Mouse (Mus musculus): Measurements from ENCODE around the gene Pmepa1. TPM values are rescaled to one million over a fixed set of nuclear protein-coding genes. Genes with fewer than 3 reads are reported as not detected.

Pmepa1 gene
- polyA plus RNA-seq, 1 experiment from 2014 or later, result 5.3 TPM

DNA sequence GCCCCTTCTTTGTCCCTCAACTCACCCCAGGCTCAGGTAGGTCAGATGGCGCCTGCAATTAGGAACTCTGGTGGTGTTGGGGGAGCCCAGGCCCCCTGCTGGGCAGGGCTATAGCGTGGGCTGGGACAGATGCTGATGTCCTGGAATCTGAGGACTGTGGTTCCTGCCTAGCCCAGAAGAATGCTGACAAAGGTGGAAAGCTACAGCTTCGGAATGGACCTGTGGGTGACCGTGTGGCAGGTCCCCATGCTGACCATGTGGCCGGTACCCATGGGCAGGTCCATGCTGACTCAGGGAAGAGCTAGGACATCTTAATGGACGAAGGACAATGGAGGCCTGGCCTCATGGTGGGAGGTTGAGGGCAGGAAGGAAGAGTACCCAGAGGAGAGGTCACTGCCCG, 93.5 kb downstream of the Pmepa1 start:
- Histone ChIP-seq H3K27ac (ENCODE audit: low read depth, low read length) (no peak overlapping the region), H3K4me3 (ENCODE audit: low read depth, low read length) (no peak overlapping the region), H3K4me1 (ENCODE audit: control insufficient read depth, insufficient read depth, low read length) (no peaks in the 10 kb centered on the region), H3K27me3 (ENCODE audit: control insufficient read depth, insufficient read depth, low read length) (no peaks in the 10 kb centered on the region), H3K9ac (ENCODE audit: low read length) (no peak overlapping the region), H3K36me3 (ENCODE audit: control insufficient read depth, insufficient read depth, low read length) (no peaks in the 10 kb centered on the region), H3K9me3 (ENCODE audit: control insufficient read depth, low read length) (no peaks in the 10 kb centered on the region), H3K4me2 (ENCODE audit: low read depth) (no peak overlapping the region)
- 80% methylated on average over 7 of the region's 7 CpGs for WGBS
- ATAC-seq (ENCODE audit: insufficient read depth, low FRiP score, low TSS enrichment) (no peak), DNase-seq (ENCODE audit: low spot score) (no peak)

DNA sequence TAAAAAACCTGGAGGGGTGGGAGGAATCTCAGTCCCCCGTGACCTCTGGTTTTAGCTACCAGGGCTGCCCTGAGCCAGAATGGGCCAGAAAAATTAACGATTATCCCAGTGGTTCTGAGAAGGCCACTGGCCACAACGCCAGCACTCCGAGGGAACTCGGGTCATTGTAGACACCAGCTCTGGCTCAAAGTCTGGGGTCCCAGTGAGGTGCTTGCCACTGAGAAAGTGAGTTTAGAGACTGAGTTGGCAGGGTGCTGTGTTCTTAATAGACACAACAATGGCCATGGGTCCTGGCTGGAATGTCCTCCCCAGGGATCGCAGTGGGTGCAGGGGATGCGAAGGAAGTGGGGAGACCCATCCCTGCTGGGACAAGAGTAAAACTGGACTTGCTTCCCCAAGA, 94.4 kb downstream of the Pmepa1 start:
- no peaks in the 10 kb centered on the region for H3K4me1 ChIP-seq (ENCODE audit: control insufficient read depth, insufficient read depth, low read length)
- H3K27ac ChIP-seq (ENCODE audit: low read depth, low read length), result no peak overlapping the region
- no peak overlapping the region for H3K4me2 ChIP-seq (ENCODE audit: low read depth)
- H3K36me3 ChIP-seq (ENCODE audit: control insufficient read depth, insufficient read depth, low read length), result no peaks in the 10 kb centered on the region
- no peak for ATAC-seq (ENCODE audit: insufficient read depth, low FRiP score, low TSS enrichment)
- no peak for DNase-seq (ENCODE audit: low spot score)
- no peaks in the 10 kb centered on the region for H3K9me3 ChIP-seq (ENCODE audit: control insufficient read depth, low read length)
- H3K27me3 ChIP-seq (ENCODE audit: control insufficient read depth, insufficient read depth, low read length), result no peaks in the 10 kb centered on the region
- no peak overlapping the region for H3K9ac ChIP-seq (ENCODE audit: low read length)
- H3K4me3 ChIP-seq (ENCODE audit: low read depth, low read length), result no peak overlapping the region
- 86% methylated on average over 7 of the region's 7 CpGs for WGBS

DNA sequence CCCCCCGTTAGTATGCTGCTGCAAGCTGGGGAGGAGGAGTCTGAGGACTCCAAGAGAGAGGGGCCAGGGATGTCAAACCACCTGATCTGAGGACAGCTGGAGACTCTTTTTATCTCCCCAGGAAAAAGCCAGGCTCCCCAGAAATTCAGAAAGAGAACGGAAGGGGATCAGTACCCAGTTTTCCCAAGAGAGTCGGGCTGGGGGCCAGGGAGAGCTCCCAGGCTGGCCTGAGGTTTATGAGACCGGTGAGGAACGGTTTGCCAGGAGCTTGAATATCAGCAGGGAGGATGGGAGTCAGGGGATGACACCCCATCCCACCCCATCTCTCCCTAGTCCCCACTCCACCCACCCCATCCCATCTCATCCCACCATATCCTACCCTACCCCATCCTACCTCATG, 94.8 kb downstream of the Pmepa1 start:
- DNase-seq (ENCODE audit: low spot score), result no peak
- no peaks in the 10 kb centered on the region for H3K36me3 ChIP-seq (ENCODE audit: control insufficient read depth, insufficient read depth, low read length)
- H3K4me3 ChIP-seq (ENCODE audit: low read depth, low read length), result no peak overlapping the region
- 66% methylated on average over 5 of the region's 5 CpGs for WGBS
- no peak overlapping the region for H3K27ac ChIP-seq (ENCODE audit: low read depth, low read length)
- no peak overlapping the region for H3K9ac ChIP-seq (ENCODE audit: low read length)
- no peaks in the 10 kb centered on the region for H3K4me1 ChIP-seq (ENCODE audit: control insufficient read depth, insufficient read depth, low read length)
- no peaks in the 10 kb centered on the region for H3K9me3 ChIP-seq (ENCODE audit: control insufficient read depth, low read length)
- H3K4me2 ChIP-seq (ENCODE audit: low read depth), result no peak overlapping the region
- H3K27me3 ChIP-seq (ENCODE audit: control insufficient read depth, insufficient read depth, low read length), result no peaks in the 10 kb centered on the region
- ATAC-seq (ENCODE audit: insufficient read depth, low FRiP score, low TSS enrichment), result no peak

DNA sequence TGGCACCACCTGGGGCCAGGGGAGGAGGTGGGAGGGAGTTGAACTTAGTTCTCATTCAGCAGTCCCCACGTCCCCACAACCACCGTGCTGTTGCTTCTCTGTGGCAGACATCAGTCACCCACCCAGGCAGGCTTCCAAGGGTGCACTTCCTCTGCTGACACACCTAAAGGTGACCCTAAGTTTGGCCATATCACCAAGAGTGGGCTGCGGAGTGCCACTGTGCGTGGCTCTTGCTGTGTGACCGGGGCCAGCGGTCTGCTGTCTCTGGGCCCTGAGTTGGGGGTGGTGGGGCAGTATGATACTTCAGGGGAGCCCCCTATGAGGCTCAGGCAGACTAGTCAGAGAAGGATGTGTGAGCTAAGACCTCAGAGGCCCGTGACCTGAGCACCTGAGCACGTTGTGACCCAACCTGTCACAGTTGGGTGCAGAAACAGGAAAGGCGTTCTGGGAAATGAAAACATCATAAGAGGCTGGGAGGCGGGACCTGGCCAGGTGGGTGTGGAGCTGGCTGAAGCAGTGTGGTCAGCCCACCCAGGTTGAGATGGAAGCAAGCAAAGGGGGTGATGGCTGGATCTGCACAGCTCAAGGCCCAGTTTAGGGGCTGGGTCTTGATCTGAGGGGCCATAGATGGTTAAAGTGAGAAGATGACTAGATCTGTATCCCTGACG, 95.5 kb downstream of the Pmepa1 start:
- Histone ChIP-seq H3K4me1 (ENCODE audit: control insufficient read depth, insufficient read depth, low read length) (no peaks in the 10 kb centered on the region), H3K4me3 (ENCODE audit: low read depth, low read length) (no peak overlapping the region), H3K36me3 (ENCODE audit: control insufficient read depth, insufficient read depth, low read length) (no peaks in the 10 kb centered on the region), H3K9me3 (ENCODE audit: control insufficient read depth, low read length) (no peaks in the 10 kb centered on the region), H3K27me3 (ENCODE audit: control insufficient read depth, insufficient read depth, low read length) (no peaks in the 10 kb centered on the region), H3K4me2 (ENCODE audit: low read depth) (no peak overlapping the region), H3K27ac (ENCODE audit: low read depth, low read length) (no peak overlapping the region), H3K9ac (ENCODE audit: low read length) (no peak overlapping the region)
- 84% methylated on average over 11 of the region's 11 CpGs for WGBS
- ATAC-seq (ENCODE audit: insufficient read depth, low FRiP score, low TSS enrichment), result no peak
- no peak for DNase-seq (ENCODE audit: low spot score)

DNA sequence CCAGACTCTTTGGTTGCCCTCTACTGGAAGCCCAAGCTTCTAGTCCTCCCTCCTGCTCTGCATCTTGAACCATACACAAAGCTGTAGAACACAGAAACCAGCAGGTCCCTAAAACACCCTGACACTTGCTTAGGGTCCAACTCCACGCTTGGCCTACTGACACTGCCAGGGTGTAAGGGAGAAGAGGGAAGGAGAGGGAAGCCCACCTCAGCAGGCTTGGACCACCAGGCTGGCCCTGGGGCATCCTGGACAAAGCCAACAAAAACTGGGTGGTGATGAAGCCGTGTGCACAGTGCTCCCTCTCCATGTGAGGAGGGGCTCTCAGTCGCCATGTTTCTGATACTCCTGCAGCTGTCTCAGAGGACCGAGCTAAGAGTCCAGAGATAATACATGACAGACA, 96.3 kb downstream of the Pmepa1 start:
- 85% methylated on average over 4 of the region's 4 CpGs for WGBS
- DNase-seq (ENCODE audit: low spot score) (no peak), ATAC-seq (ENCODE audit: insufficient read depth, low FRiP score, low TSS enrichment) (no peak)

DNA sequence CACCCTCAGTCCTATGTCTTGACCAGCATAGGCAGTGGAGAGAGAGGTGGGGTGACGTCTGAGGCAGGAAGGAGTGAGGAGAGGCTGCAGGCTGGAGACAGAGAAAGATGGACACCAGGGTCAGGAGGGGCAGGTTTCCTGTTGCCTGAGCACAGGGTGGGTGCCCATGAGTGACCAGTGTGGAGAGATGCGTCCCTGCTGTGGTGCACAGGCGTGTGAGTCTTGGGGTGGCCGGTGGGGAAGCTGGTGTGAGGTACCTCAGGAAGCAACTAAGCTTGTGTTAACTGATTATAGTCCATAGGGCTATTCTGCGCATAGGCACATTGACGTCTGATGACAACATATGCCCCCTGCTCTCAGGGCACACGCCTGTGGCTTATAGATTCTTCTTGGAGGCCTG, 97.3 kb downstream of the Pmepa1 start:
- Histone ChIP-seq H3K9me3 (ENCODE audit: control insufficient read depth, low read length) (no peaks in the 10 kb centered on the region), H3K4me2 (ENCODE audit: low read depth) (no peak overlapping the region), H3K4me1 (ENCODE audit: control insufficient read depth, insufficient read depth, low read length) (peaks cover 6% of the 10 kb centered on the region; the same call in 1 of the 2 replicates), H3K9ac (ENCODE audit: low read length) (no peak overlapping the region), H3K27me3 (ENCODE audit: control insufficient read depth, insufficient read depth, low read length) (no peaks in the 10 kb centered on the region), H3K4me3 (ENCODE audit: low read depth, low read length) (no peak overlapping the region), H3K27ac (ENCODE audit: low read depth, low read length) (no peak overlapping the region), H3K36me3 (ENCODE audit: control insufficient read depth, insufficient read depth, low read length) (no peaks in the 10 kb centered on the region)
- WGBS, result 88% methylated on average over 7 of the region's 7 CpGs
- no peak for ATAC-seq (ENCODE audit: insufficient read depth, low FRiP score, low TSS enrichment)
- no peak for DNase-seq (ENCODE audit: low spot score)

More for the DNA sequence above, 96.3 kb downstream of the Pmepa1 start:
- Histone ChIP-seq H3K4me1 (ENCODE audit: control insufficient read depth, insufficient read depth, low read length) (no peaks in the 10 kb centered on the region), H3K36me3 (ENCODE audit: control insufficient read depth, insufficient read depth, low read length) (no peaks in the 10 kb centered on the region), H3K4me3 (ENCODE audit: low read depth, low read length) (no peak overlapping the region), H3K27me3 (ENCODE audit: control insufficient read depth, insufficient read depth, low read length) (no peaks in the 10 kb centered on the region), H3K9ac (ENCODE audit: low read length) (no peak overlapping the region), H3K4me2 (ENCODE audit: low read depth) (no peak overlapping the region), H3K9me3 (ENCODE audit: control insufficient read depth, low read length) (no peaks in the 10 kb centered on the region), H3K27ac (ENCODE audit: low read depth, low read length) (no peak overlapping the region)

DNA sequence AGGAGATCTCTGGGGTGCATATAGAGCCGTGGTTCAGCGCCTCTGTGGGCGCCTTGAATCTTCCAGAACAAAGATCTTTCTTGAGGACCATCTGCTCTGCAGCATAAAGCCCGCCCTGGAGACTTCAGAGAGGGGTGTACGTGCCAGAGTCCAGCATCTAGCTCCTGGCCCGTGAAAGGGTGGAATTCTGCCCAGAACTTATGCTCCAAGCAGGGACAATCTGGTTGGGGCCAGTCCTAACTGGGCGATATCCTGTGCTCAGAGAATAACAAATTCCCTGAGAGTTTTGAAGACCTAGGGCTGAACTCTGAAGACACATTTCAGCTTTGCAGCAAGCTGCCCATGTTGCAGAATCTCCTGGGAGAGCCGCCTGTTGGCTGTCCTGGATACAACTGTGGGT, 98.4 kb downstream of the Pmepa1 start:
- DNase-seq (ENCODE audit: low spot score), result no peak
- 88% methylated on average over 8 of the region's 8 CpGs for WGBS
- H3K4me3 ChIP-seq (ENCODE audit: low read depth, low read length), result no peak overlapping the region
- no peak for ATAC-seq (ENCODE audit: insufficient read depth, low FRiP score, low TSS enrichment)
- no peak overlapping the region for H3K4me2 ChIP-seq (ENCODE audit: low read depth)
- H3K4me1 ChIP-seq (ENCODE audit: control insufficient read depth, insufficient read depth, low read length), result peaks cover 13% of the 10 kb centered on the region
- H3K36me3 ChIP-seq (ENCODE audit: control insufficient read depth, insufficient read depth, low read length), result no peaks in the 10 kb centered on the region
- no peak overlapping the region for H3K9ac ChIP-seq (ENCODE audit: low read length)
- H3K9me3 ChIP-seq (ENCODE audit: control insufficient read depth, low read length), result no peaks in the 10 kb centered on the region
- no peak overlapping the region for H3K27ac ChIP-seq (ENCODE audit: low read depth, low read length)
- H3K27me3 ChIP-seq (ENCODE audit: control insufficient read depth, insufficient read depth, low read length), result no peaks in the 10 kb centered on the region

DNA sequence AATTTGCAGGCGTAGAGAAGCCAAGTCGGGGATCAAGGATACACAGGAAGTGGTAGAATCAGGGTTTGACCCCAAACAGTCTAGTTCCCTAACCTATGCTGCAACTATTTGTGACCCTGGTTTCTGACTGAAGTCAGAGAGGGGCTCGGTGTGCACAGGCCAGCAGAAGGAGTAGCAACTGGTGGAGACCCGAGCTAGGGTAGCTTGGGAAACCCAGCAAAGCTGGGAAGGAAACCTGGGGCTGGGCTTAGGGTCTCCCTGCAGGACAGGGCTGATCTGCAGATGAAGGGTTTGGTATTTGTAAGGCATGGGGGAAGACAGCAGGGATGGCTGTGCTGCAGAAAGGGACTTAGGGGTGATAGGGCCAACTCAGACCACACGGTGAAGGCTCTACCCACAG, 98.9 kb downstream of the Pmepa1 start:
- Histone ChIP-seq H3K9me3 (ENCODE audit: control insufficient read depth, low read length) (no peaks in the 10 kb centered on the region), H3K36me3 (ENCODE audit: control insufficient read depth, insufficient read depth, low read length) (no peaks in the 10 kb centered on the region), H3K27ac (ENCODE audit: low read depth, low read length) (no peak overlapping the region), H3K4me1 (ENCODE audit: control insufficient read depth, insufficient read depth, low read length) (peaks cover 17% of the 10 kb centered on the region), H3K9ac (ENCODE audit: low read length) (no peak overlapping the region), H3K4me3 (ENCODE audit: low read depth, low read length) (no peak overlapping the region), H3K4me2 (ENCODE audit: low read depth) (no peak overlapping the region), H3K27me3 (ENCODE audit: control insufficient read depth, insufficient read depth, low read length) (no peaks in the 10 kb centered on the region)
- ATAC-seq (ENCODE audit: insufficient read depth, low FRiP score, low TSS enrichment) (no peak), DNase-seq (ENCODE audit: low spot score) (no peak)
- WGBS, result 79% methylated on average over 5 of the region's 5 CpGs

DNA sequence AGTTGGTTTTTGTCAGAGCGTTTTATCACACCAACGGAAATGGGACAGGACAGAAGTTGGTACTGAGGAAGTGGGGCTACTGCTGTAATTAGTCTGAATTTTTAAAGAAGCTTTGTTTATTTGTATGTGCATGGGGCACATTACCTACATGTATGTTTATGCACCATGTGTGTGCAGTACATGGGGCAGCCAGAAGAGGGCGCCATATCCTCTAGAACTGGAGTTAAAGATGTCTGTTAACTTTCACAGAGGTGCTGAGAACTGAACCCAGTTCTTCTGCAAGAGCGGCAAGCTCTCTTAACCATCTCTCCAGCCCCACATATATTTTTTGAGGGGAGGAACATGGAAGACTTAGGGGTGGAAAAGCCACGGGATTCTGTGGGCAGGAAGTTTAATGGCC, 100.6 kb downstream of the Pmepa1 start:
- Histone ChIP-seq H3K27ac (ENCODE audit: low read depth, low read length) (no peak overlapping the region), H3K36me3 (ENCODE audit: control insufficient read depth, insufficient read depth, low read length) (no peaks in the 10 kb centered on the region)
- WGBS, result 93% methylated on average over 5 of the region's 5 CpGs

More for the DNA sequence above, 100.6 kb downstream of the Pmepa1 start:
- Histone ChIP-seq H3K9ac (ENCODE audit: low read length) (no peak overlapping the region), H3K4me2 (ENCODE audit: low read depth) (no peak overlapping the region), H3K27me3 (ENCODE audit: control insufficient read depth, insufficient read depth, low read length) (no peaks in the 10 kb centered on the region), H3K9me3 (ENCODE audit: control insufficient read depth, low read length) (no peaks in the 10 kb centered on the region), H3K4me1 (ENCODE audit: control insufficient read depth, insufficient read depth, low read length) (peaks cover 31% of the 10 kb centered on the region), H3K4me3 (ENCODE audit: low read depth, low read length) (no peak overlapping the region)
- DNase-seq (ENCODE audit: low spot score) (no peak), ATAC-seq (ENCODE audit: insufficient read depth, low FRiP score, low TSS enrichment) (no peak)

Data from neural tube, embryonic 11.5 days (tissue).